Mouse (Mus musculus) monocyte, adult 2 months (primary cell): ENCODE results near the gene Sv2a.

Source experiments
- DNase-seq, 2 experiments: peaks; one replicate each; pipeline ENCODE4 v3.0.0; 2022; ENCODE audit warnings: low spot score in 2 of 2, low read depth in 1 of 2

Sv2a gene

GRCm38 (mm10) chr3:96180727-96181477 is at the start of gene Sv2a:
Gene Sv2a (plus strand): TSS chr3:96181151.
- DNase-seq: no peak

GRCm38 (mm10) chr3:96132478-96132877 is 48.5 kb upstream of the Sv2a start:
- no peak for DNase-seq

GRCm38 (mm10) chr3:96133327-96133905 is 47.5 kb upstream of the Sv2a start:
- no peak for DNase-seq

GRCm38 (mm10) chr3:96135011-96135410 is 45.9 kb upstream of the Sv2a start:
- no peak for DNase-seq

- no peak for DNase-seq
These were observed 33.0 kb upstream of the Sv2a start for GRCm38 (mm10) chr3:96147950-96148349.

- DNase-seq: no peak
These were observed 29.1 kb upstream of the Sv2a start for GRCm38 (mm10) chr3:96151836-96152235.

- DNase-seq: no peak
These were observed 28.3 kb upstream of the Sv2a start for GRCm38 (mm10) chr3:96152611-96153010.

GRCm38 (mm10) chr3:96155501-96155900 is 25.4 kb upstream of the Sv2a start:
- no peak for DNase-seq

- no peak for DNase-seq
These were observed 21.1 kb upstream of the Sv2a start for GRCm38 (mm10) chr3:96159820-96160219.

GRCm38 (mm10) chr3:96160222-96160802 is 20.6 kb upstream of the Sv2a start:
- DNase-seq: no peak

- DNase-seq: no peak
These were observed 20.0 kb upstream of the Sv2a start for GRCm38 (mm10) chr3:96160803-96161516.

GRCm38 (mm10) chr3:96161869-96162840 is 18.8 kb upstream of the Sv2a start, which contains the start of gene Mtmr11:
Gene Mtmr11 (plus strand): TSS chr3:96162004.
- no peak for DNase-seq

GRCm38 (mm10) chr3:96163040-96163439 is 17.9 kb upstream of the Sv2a start:
- DNase-seq: no peak

- no peak for DNase-seq
These were observed 12.3 kb upstream of the Sv2a start for GRCm38 (mm10) chr3:96168466-96169158.

- no peak for DNase-seq
These were observed 10.7 kb upstream of the Sv2a start for GRCm38 (mm10) chr3:96170276-96170675.

GRCm38 (mm10) chr3:96170976-96171545 is 9.9 kb upstream of the Sv2a start:
- no peak for DNase-seq

- no peak for DNase-seq
These were observed 9.3 kb upstream of the Sv2a start for GRCm38 (mm10) chr3:96171583-96172196.

- DNase-seq: peak; percentile 39 to 71
These were observed 8.5 kb upstream of the Sv2a start, which contains the start of gene Sf3b4 for GRCm38 (mm10) chr3:96172197-96173178. Gene Sf3b4 (plus strand): TSS chr3:96172332.
